Mouse (Mus musculus) small intestine, adult 2 months (tissue): ENCODE data around the gene Gm20388. TPM values are rescaled to one million over a fixed set of nuclear protein-coding genes. Genes with fewer than 3 reads are reported as not detected.

ENCODE experiments used
- H3K27ac ChIP-seq: fragments of 200-500 bp; 2 replicates; pipeline ENCODE4 v1.5.1; 2012; ENCODE audit warnings: low read depth, low read length, control low read depth, inconsistent platforms; ENCODE audit not compliant: insufficient read depth
- H3K27me3 ChIP-seq: fragments of 200-500 bp; 2 replicates; pipeline ENCODE4 v1.6.1; 2012; ENCODE audit warnings: mild to moderate bottlenecking, moderate library complexity, low read length, inconsistent platforms; ENCODE audit not compliant: control insufficient read depth, insufficient read depth
- H3K36me3 ChIP-seq: fragments of 200-500 bp; 2 replicates; pipeline ENCODE4 v1.6.1; 2012; ENCODE audit warnings: mild to moderate bottlenecking, low read length, control low read depth, inconsistent platforms; ENCODE audit not compliant: control insufficient read depth, insufficient read depth
- H3K4me1 ChIP-seq: fragments of 200-500 bp; 2 replicates; pipeline ENCODE4 v1.6.1; 2012; ENCODE audit warnings: low read length, inconsistent platforms, mixed read lengths; ENCODE audit not compliant: control insufficient read depth, insufficient read depth, insufficient read length
- H3K4me3 ChIP-seq: fragments of 200-500 bp; 2 replicates; pipeline ENCODE4 v1.5.1; 2012; ENCODE audit warnings: low read depth, mild to moderate bottlenecking, control low read depth, inconsistent platforms, low read length, moderate library complexity
- CTCF ChIP-seq: fragments of 200-500 bp; IDR thresholded peaks from 2 replicates; pipeline ENCODE4 v1.5.1; 2012; ENCODE audit warnings: low read depth, mild to moderate bottlenecking, control low read depth, inconsistent platforms, low read length, moderate library complexity, mixed read lengths; ENCODE audit not compliant: insufficient replicate concordance, insufficient read length; ENCODE audit errors: extremely low read depth
- POLR2A ChIP-seq: fragments of 200-500 bp; IDR thresholded peaks from 2 replicates; pipeline ENCODE4 v1.6.1; 2012; ENCODE audit warnings: low read depth, mild to moderate bottlenecking, control low read depth, inconsistent platforms, low read length, moderate library complexity
- WGBS: fragments of 180-500 bp; shearing (Covaris S2); methylation state at CpG from one replicate; pipeline ENCODE4 v1.1.7; 2018; 5-methylcytosine and 5-hydroxymethylcytosine counted together
- polyA plus RNA-seq: library from polyadenylated mRNA; depleted of rRNA; stranded (reverse); fragments of >200 nt; gene quantifications from 2 replicates; pipeline ENCODE4 v1.2.3, GENCODE M21; 2012

Gm20388 gene
- polyA plus RNA-seq, 1 experiment = 37.3 TPM

DNA sequence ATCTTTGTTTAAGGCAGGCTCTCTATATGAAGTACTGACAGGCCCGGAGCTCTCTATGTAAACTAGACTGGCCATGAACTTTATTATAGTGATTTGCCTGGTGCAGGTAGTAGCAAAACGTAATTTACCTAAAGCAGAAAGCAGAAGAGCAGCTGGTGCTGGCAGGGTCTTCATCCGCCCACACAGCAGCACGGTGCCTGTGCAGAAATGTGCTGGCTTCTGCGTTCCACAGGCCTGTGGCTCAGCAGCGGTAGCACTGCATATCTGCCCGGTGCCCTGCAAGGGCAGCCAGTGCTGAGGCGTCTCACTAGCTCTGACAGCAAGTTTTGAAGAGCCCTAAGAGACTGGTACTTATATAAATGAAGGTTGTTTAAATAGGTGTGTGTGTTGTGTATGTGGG, 44.7 kb downstream of the Gm20388 start:
- Histone ChIP-seq H3K27me3 (no peaks in the 10 kb centered on the region), H3K4me3 (no peak overlapping the region), H3K36me3 (peaks cover 75% of the 10 kb centered on the region), H3K27ac (no peak overlapping the region), H3K4me1 (no peaks in the 10 kb centered on the region)
- TF ChIP-seq POLR2A (no peak), CTCF (no peak)
- WGBS = 94% methylated on average over 8 of the region's 8 CpGs

DNA sequence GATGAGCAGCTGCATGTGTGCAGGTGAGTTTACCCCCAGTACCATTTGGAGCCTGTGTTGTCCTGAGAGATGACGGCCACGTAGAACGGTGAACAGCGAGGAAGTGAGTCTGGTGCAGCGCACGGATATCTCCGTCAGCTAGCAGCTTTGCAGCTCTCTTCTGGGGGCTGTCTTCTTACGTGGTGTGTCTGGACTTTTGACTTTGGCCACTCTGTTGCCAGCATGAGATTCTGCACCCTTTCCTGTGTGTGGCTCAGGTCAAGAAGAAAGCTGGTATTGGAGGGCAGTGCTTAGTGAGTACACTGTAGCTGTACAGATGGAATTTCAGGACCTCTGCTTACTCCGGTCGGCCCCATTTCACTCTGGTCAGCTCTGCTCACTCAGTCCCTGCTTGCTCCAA, 47.4 kb downstream of the Gm20388 start:
- Histone ChIP-seq H3K27me3 (no peaks in the 10 kb centered on the region), H3K27ac (no peak overlapping the region), H3K4me3 (no peak overlapping the region), H3K4me1 (no peaks in the 10 kb centered on the region), H3K36me3 (peaks cover 49% of the 10 kb centered on the region)
- TF ChIP-seq CTCF = no peak
- WGBS = 89% methylated on average over 10 of the region's 10 CpGs

DNA sequence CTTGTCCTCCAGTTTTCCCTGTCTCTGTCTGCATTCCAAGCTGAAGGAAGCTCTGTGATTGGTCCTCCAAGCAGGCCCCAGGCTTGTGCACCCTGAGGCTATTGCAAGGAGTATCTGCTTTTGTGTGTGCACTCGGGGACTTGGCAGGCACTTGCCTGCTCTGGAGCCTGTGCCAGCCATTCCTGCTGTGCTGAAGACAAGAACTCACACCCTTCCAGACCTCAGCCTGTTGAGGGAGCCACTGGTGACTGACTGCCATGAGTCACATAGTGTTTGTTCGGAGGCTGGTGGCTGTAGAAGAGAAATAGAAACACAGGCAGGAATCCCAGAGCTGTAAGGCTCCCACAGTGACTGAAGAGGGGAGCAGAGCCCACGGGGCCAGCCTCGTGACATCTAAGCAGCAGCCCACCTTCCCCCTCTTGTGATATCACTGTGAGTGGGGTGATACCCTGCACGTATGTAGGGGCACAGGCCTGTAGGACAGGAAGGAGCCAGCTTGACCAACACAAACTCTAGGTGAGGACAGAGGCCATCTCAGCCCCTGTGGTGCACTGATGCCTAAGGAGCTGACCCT, 50.0 kb downstream of the Gm20388 start:
- Histone ChIP-seq H3K27ac (no peak overlapping the region), H3K4me3 (no peak overlapping the region), H3K36me3 (peaks cover 25% of the 10 kb centered on the region), H3K4me1 (no peaks in the 10 kb centered on the region), H3K27me3 (no peaks in the 10 kb centered on the region)
- no peak for TF ChIP-seq CTCF
- no peak for TF ChIP-seq POLR2A
- WGBS = 56% methylated on average over 5 of the region's 5 CpGs

DNA sequence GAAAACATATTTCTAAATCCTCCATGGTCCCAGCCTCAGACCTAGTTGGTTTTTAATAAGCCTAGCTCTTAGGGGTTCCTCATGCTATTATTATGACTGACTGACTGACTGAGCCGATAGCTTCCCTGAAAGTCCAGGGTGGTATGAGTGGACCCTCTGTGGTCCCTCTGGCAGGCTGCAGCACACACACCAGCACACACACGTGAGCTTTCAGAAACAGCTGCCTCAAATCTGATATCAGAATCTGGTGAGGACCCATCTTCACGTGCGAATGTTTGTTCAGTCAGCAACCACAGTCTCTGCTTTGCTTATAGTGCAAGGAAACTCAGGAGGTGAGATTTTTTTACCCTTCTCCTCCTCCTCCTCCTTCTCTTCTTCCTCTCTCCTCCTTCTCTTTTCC, 54.2 kb downstream of the Gm20388 start:
- 51% methylated on average over 4 of the region's 4 CpGs for WGBS
- no peak for TF ChIP-seq CTCF
- TF ChIP-seq POLR2A = no peak

DNA sequence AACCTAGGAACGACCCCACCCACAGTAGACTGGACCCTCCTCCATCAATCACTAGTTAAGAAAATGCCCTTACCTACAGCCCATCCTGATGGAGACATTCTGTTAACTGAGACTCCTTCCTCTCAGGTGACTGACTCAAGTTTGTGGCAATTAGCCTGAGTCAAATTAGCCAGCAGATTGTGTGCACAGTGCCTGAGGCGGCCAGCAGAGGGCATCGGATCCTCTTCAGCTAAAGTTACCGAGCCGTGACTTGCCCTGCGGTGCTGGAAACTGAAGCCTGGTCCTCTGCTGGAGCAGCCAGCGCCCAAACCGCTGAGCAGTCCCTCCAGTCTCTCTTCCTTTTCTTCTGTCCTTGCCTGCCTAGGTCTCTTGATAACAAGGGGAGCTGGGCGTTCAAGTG, 56.8 kb downstream of the Gm20388 start:
- no peak overlapping the region for H3K27ac ChIP-seq
- TF ChIP-seq POLR2A (no peak), CTCF (no peak)
- WGBS = 86% methylated on average over 9 of the region's 9 CpGs

More for the DNA sequence above, 54.2 kb downstream of the Gm20388 start:
- no peaks in the 10 kb centered on the region for H3K4me1 ChIP-seq
- no peaks in the 10 kb centered on the region for H3K27me3 ChIP-seq
- H3K36me3 ChIP-seq = no peaks in the 10 kb centered on the region
- no peak overlapping the region for H3K4me3 ChIP-seq
- H3K27ac ChIP-seq = no peak overlapping the region

DNA sequence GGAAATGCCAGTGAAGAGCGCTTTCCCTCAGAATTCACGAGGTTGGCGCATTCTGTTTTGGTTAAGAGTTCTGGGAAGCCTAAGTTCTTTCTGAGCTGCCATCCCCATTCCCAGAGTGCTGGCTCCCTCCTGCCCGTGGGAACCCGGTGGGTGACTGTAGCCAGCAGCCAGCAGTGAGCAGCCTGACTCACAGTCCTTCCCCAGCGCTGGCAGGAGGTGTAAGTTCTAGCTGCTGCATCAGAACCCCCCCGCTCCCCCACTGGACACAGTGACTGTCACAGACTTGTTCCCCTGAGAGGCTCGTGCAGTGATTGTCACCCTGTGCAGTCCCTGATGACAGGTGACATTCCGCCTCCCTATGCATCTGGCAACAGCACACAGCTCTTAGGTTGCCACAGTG, 59.5 kb downstream of the Gm20388 start:
- H3K36me3 ChIP-seq = no peaks in the 10 kb centered on the region
- H3K4me3 ChIP-seq = no peak overlapping the region
- TF ChIP-seq CTCF (no peak), POLR2A (no peak)
- H3K4me1 ChIP-seq = no peaks in the 10 kb centered on the region
- WGBS = 75% methylated on average over 9 of the region's 9 CpGs
- no peak overlapping the region for H3K27ac ChIP-seq
- no peaks in the 10 kb centered on the region for H3K27me3 ChIP-seq

More for the DNA sequence above, 56.8 kb downstream of the Gm20388 start:
- no peaks in the 10 kb centered on the region for H3K27me3 ChIP-seq
- no peaks in the 10 kb centered on the region for H3K36me3 ChIP-seq
- H3K4me3 ChIP-seq = no peak overlapping the region
- H3K4me1 ChIP-seq = no peaks in the 10 kb centered on the region

DNA sequence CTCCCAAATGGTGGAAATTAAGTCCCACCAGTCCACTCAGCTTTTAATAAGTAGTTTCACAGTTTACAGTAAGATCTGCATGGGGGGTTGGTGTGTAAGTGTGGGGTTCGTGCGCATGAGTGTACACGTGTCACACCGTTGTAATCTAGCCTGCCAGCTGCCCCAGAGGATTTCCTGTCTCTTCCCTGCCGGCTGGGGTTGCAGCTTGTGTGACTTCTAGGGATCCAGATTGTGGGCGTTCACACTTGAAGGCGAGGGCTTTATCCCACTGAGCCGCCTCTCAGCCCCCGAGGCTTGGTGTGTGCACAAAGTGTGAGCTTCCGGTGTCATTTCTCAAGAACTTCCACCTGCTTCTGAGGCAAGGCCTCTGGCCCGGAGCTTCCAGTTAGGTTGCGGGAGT, 61.9 kb downstream of the Gm20388 start:
- H3K4me3 ChIP-seq = no peak overlapping the region
- 74% methylated on average over 12 of the region's 12 CpGs for WGBS
- no peak for TF ChIP-seq POLR2A
- no peak for TF ChIP-seq CTCF
- H3K27me3 ChIP-seq = no peaks in the 10 kb centered on the region
- no peaks in the 10 kb centered on the region for H3K4me1 ChIP-seq
- H3K36me3 ChIP-seq = no peaks in the 10 kb centered on the region
- no peak overlapping the region for H3K27ac ChIP-seq
